Comparison of ENCODE assay signal across 22 mouse cellular contexts in the genomic region with DNA sequence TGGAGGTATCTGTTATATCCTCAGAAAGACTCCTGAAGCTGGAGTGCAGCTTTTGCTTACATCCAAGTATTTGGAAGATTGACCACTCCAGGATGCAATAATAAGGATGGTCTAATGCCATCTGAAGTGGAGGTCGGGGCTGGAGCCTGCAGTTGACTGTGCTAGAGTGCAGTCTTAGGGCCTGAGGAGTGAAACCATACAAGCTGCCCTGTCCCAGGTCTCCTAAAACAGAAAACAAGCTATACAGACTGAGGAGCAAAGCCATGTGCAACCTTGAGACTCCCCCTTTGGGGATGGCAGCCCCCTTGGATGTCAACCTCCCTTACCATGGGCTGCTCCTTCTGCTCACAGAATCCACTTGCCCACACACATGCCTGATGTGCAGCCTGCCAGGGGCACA.
A peak's percentile ranks its signal among the peaks of the same experiment; 100 is the strongest.
DNase-seq lines count a peak whose midpoint lies in the region; ATAC-seq and TF ChIP-seq lines count a peak whose summit lies in the region.
"Had no signal": no experiment of that assay in that cellular context is flagged by ENCODE, and none has a peak within 500 bp of the region (broad histone marks: within the 10 kb centered on the region; RNA-seq: fewer than 3 reads in every experiment).

No protein-coding gene starts in this region.

- no peak overlapping the region for H3K4me2 ChIP-seq in forebrain, postnatal 0 days (ENCODE audit: low read depth)
- H3K4me2 ChIP-seq in midbrain, embryonic 16.5 days (ENCODE audit: low read length), result no peak overlapping the region
- H3K4me2 ChIP-seq: embryonic facial prominence, embryonic 12.5 days; forebrain, embryonic 12.5 days; forebrain, embryonic 15.5 days had no signal

- WGBS in forebrain, embryonic 10.5 days, result 64% methylated on average over 1 of the region's 1 CpGs
- 79% methylated on average over 1 of the region's 1 CpGs for WGBS in forebrain, postnatal 0 days
- 85% methylated on average over 1 of the region's 1 CpGs for WGBS in midbrain, embryonic 10.5 days
- 87% methylated on average over 1 of the region's 1 CpGs for WGBS in midbrain, embryonic 16.5 days

- H3K4me3 ChIP-seq in forebrain, embryonic 10.5 days, result no peak overlapping the region
- H3K4me3 ChIP-seq in forebrain, postnatal 0 days (ENCODE audit: low read depth, low read length), result no peak overlapping the region
- no peak overlapping the region for H3K4me3 ChIP-seq in gastrocnemius, adult 2 months
- H3K4me3 ChIP-seq in midbrain, embryonic 10.5 days, result no peak overlapping the region
- H3K4me3 ChIP-seq in midbrain, embryonic 16.5 days (ENCODE audit: low read depth, low read length), result no peak overlapping the region
- H3K4me3 ChIP-seq: embryonic facial prominence, embryonic 10.5 days; embryonic facial prominence, embryonic 12.5 days; forebrain, embryonic 12.5 days; forebrain, embryonic 15.5 days had no signal

- H3K27me3 ChIP-seq in forebrain, embryonic 10.5 days (ENCODE audit: poor library complexity, severe bottlenecking), result peaks cover 90% of the 10 kb centered on the region
- no peaks in the 10 kb centered on the region; the same call in 1 of the 2 replicates for H3K27me3 ChIP-seq in forebrain, postnatal 0 days (ENCODE audit: insufficient read depth, low read length)
- H3K27me3 ChIP-seq in midbrain, embryonic 10.5 days (ENCODE audit: low read depth, poor library complexity, severe bottlenecking), result peaks cover 74% of the 10 kb centered on the region
- H3K27me3 ChIP-seq in midbrain, embryonic 16.5 days (ENCODE audit: control insufficient read depth, insufficient read depth, low read depth, low read length), result no peaks in the 10 kb centered on the region
- H3K27me3 ChIP-seq: forebrain, embryonic 15.5 days had no signal

- TF ChIP-seq CTCF in forebrain, postnatal 0 days (IDR thresholded peaks at IDR 0.05; ENCODE audit: low read depth), result no peak
- no peak for TF ChIP-seq CTCF in gastrocnemius, adult 2 months (IDR thresholded peaks at IDR 0.05)

- H3K27ac ChIP-seq in forebrain, embryonic 10.5 days, result peak overlapping the region; percentile 35; the same call in 1 of the 2 replicates
- no peak overlapping the region for H3K27ac ChIP-seq in forebrain, postnatal 0 days (ENCODE audit: low read depth, low read length)
- no peak overlapping the region for H3K27ac ChIP-seq in gastrocnemius, adult 2 months
- 0 out of 2 replicates have a peak overlapping the region, but pooled peaks have one; percentile 55 for H3K27ac ChIP-seq in midbrain, embryonic 10.5 days (replicated peaks)
- H3K27ac ChIP-seq in midbrain, embryonic 16.5 days (ENCODE audit: low read length), result no peak overlapping the region
- H3K27ac ChIP-seq: embryonic facial prominence, embryonic 10.5 days; embryonic facial prominence, embryonic 12.5 days; forebrain, embryonic 12.5 days had no signal

- ATAC-seq in forebrain, postnatal 0 days, result no peak
- ATAC-seq in midbrain, embryonic 16.5 days, result no peak
- ATAC-seq: activated CD4-positive, CD25-positive, alpha-beta regulatory T cell, adult 4 months; CD4-positive, CD25-positive, alpha-beta regulatory T cell, adult 4 months; forebrain, embryonic 15.5 days; Patski had no signal

- no peaks in the 10 kb centered on the region for H3K36me3 ChIP-seq in forebrain, embryonic 10.5 days (replicated peaks)
- H3K36me3 ChIP-seq in forebrain, postnatal 0 days (ENCODE audit: insufficient read depth), result no peaks in the 10 kb centered on the region
- no peaks in the 10 kb centered on the region for H3K36me3 ChIP-seq in midbrain, embryonic 10.5 days
- no peaks in the 10 kb centered on the region for H3K36me3 ChIP-seq in midbrain, embryonic 16.5 days (ENCODE audit: control insufficient read depth, insufficient read depth, low read length)
- H3K36me3 ChIP-seq: embryonic facial prominence, embryonic 10.5 days; embryonic facial prominence, embryonic 12.5 days; forebrain, embryonic 12.5 days; forebrain, embryonic 15.5 days; G1E had no signal

- peak; percentile 36 for DNase-seq in cerebellum, adult 11-12 months
- DNase-seq in cerebellum, adult 8-10 months, result no peak
- no peak for DNase-seq in forebrain, embryonic 10.5 days (ENCODE audit: extremely low spot score, low spot score)
- DNase-seq in forebrain, postnatal 0 days, result no peak
- DNase-seq in gastrocnemius, adult 2 months, result peak; percentile 5
- DNase-seq in gastrocnemius, postnatal 14 days, result no peak
- DNase-seq in midbrain, embryonic 10.5 days (ENCODE audit: low spot score), result no peak
- DNase-seq: adrenal gland, adult 8-10 months; adrenal gland, postnatal 14 days; adrenal gland, postnatal 36 days; B cell, adult 2 months; cerebellum, adult 11 months; cerebellum, postnatal 10 days had no signal

- no peak overlapping the region for H3K9ac ChIP-seq in forebrain, postnatal 0 days
- H3K9ac ChIP-seq in midbrain, embryonic 16.5 days (ENCODE audit: low read depth, low read length), result no peak overlapping the region
- H3K9ac ChIP-seq: embryonic facial prominence, embryonic 12.5 days; forebrain, embryonic 12.5 days; forebrain, embryonic 15.5 days had no signal

- H3K9me3 ChIP-seq in forebrain, embryonic 10.5 days, result no peaks in the 10 kb centered on the region
- no peaks in the 10 kb centered on the region for H3K9me3 ChIP-seq in forebrain, postnatal 0 days (ENCODE audit: low read length)
- no peaks in the 10 kb centered on the region for H3K9me3 ChIP-seq in midbrain, embryonic 10.5 days (replicated peaks)
- no peaks in the 10 kb centered on the region for H3K9me3 ChIP-seq in midbrain, embryonic 16.5 days (replicated peaks; ENCODE audit: control insufficient read depth, low read length, poor library complexity, severe bottlenecking)
- H3K9me3 ChIP-seq: embryonic facial prominence, embryonic 10.5 days; embryonic facial prominence, embryonic 12.5 days; forebrain, embryonic 12.5 days; forebrain, embryonic 15.5 days; G1E had no signal

- intact Hi-C loops in gastrocnemius, adult 2 months (cut with DNase I), result loop anchor here (10.0 kb wide), 1 partner anchor 224 kb away; no protein-coding TSS in a partner anchor
- intact Hi-C loops in gastrocnemius, postnatal 14 days (cut with DNase I; ENCODE audit: low total_unique reads), result loop anchor here (10.0 kb wide), 1 partner anchor 464 kb away; no protein-coding TSS in a partner anchor

- H3K4me1 ChIP-seq in forebrain, embryonic 10.5 days, result peaks cover 53% of the 10 kb centered on the region
- H3K4me1 ChIP-seq in forebrain, postnatal 0 days (ENCODE audit: insufficient read depth), result peaks cover 36% of the 10 kb centered on the region
- peaks cover 52% of the 10 kb centered on the region for H3K4me1 ChIP-seq in midbrain, embryonic 10.5 days
- peaks cover 24% of the 10 kb centered on the region for H3K4me1 ChIP-seq in midbrain, embryonic 16.5 days (ENCODE audit: control insufficient read depth, insufficient read depth, low read length)

Comparison
In these comparisons a context has a peak if more than half of its experiments do, and no peak if none do; other contexts are left out.
1. DNase-seq: peak in cerebellum, adult 11-12 months (single experiment) and gastrocnemius, adult 2 months (single experiment); none in cerebellum, adult 8-10 months (single experiment), forebrain, embryonic 10.5 days (single experiment), forebrain, postnatal 0 days (single experiment), gastrocnemius, postnatal 14 days (single experiment) and midbrain, embryonic 10.5 days (single experiment).
2. H3K27ac ChIP-seq: peak in forebrain, embryonic 10.5 days (single experiment) and midbrain, embryonic 10.5 days (single experiment); none in forebrain, postnatal 0 days (single experiment), gastrocnemius, adult 2 months (single experiment) and midbrain, embryonic 16.5 days (single experiment).